Mouse (Mus musculus) activated CD4-positive, CD25-positive, alpha-beta regulatory T cell, adult 4 months (primary cell): ENCODE data around the gene Vmn1r44. TPM values are rescaled to one million over a fixed set of nuclear protein-coding genes. Genes with fewer than 3 reads are reported as not detected.
"Not testable (repeated sequence)": the region's sequence is repeated elsewhere in the genome, so short reads cannot be mapped to it uniquely, and the experiment has no call there.

Experiments
- ATAC-seq: one replicate; pipeline ENCODE4 v1.8.0; 2017
- polyA plus RNA-seq, 2 experiments: library from polyadenylated mRNA; unstranded; fragments of 100-300 nt; shearing (Covaris generic); gene quantifications; one replicate each; pipeline ENCODE4 v1.2.1; 2017

The Vmn1r44 gene
- not detected for polyA plus RNA-seq

GRCm38 (mm10) chr6:89883360-89883759 is at the start of gene Vmn1r44:
Gene Vmn1r44, plus strand, starts transcription at chr6:89883660.
- no peak for ATAC-seq

GRCm38 (mm10) chr6:89857552-89857951 is 25.9 kb upstream of the Vmn1r44 start:
- ATAC-seq: no peak

- ATAC-seq: no peak
These were observed 23.6 kb upstream of the Vmn1r44 start for GRCm38 (mm10) chr6:89859839-89860238.

GRCm38 (mm10) chr6:89863792-89864191 is 19.7 kb upstream of the Vmn1r44 start:
- ATAC-seq: no peak

DNA sequence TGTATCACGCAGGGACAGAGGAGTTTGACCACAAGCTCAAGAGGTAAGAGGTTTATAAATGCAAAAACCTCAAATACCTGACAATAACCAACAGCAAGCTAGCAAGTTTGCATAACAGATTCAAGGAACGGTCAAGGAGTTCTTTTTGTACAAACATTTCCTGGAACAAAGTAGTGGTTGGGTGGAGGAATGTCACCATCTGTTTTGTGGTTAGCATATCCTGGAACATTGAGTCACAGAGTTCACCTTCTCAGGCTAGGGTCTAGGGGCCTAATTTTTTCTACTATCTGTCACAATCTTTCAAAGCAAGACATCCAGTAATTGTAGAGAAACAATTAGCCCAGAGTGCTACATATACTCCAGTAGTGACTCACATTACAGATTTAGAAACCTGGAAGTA is 16.2 kb upstream of the Vmn1r44 start:
- no peak for ATAC-seq

GRCm38 (mm10) chr6:89867976-89868375 is 15.5 kb upstream of the Vmn1r44 start:
- no peak for ATAC-seq

- not testable (repeated sequence) for ATAC-seq
These were observed 7.1 kb upstream of the Vmn1r44 start, which contains the start of the genes Vmn1r42 and Vmn1r43 for GRCm38 (mm10) chr6:89876313-89876712. Gene Vmn1r42, minus strand, starts transcription at chr6:89876413. Gene Vmn1r43, minus strand, starts transcription at chr6:89876413.

- no peak for ATAC-seq
These were observed 6.5 kb upstream of the Vmn1r44 start for GRCm38 (mm10) chr6:89876963-89877362.

DNA sequence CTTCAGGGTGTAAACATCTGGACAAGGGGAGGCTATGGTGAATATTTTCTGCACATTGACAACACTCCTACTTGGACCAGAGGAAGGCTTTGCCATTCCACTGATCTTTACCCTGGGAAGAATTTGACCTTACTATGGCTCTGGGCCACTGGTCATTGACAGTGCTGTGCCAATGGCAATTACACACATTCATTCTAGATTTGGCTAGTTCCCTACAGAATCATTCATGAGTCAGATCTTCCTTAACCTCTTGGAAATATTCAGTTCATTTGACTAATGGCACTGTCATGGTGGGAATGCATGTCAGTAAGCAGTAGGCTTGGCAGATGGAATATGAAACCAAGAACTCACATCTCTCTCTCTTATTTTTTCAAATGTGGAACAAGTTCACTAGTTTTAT is 2.6 kb upstream of the Vmn1r44 start:
- no peak for ATAC-seq

- no peak for ATAC-seq
These were observed 352 bp downstream of the Vmn1r44 start for GRCm38 (mm10) chr6:89883812-89884211.

- ATAC-seq: not testable (repeated sequence)
These were observed 57.0 kb downstream of the Vmn1r44 start, which contains the start of gene Vmn1r45 for GRCm38 (mm10) chr6:89940498-89940897. Gene Vmn1r45, minus strand, starts transcription at chr6:89940598.

- no peak for ATAC-seq
These were observed 57.5 kb downstream of the Vmn1r44 start for GRCm38 (mm10) chr6:89940926-89941325.

Other genes starting within 250 kb of the Vmn1r44 start
- gene Txnrd3, start 239.7 kb upstream of the Vmn1r44 start, polyA plus RNA-seq: under 1 TPM; 0.17 to 0.97 TPM
- gene Vmn1r40, start 176.1 kb upstream of the Vmn1r44 start, polyA plus RNA-seq: not detected
- not detected for gene Vmn1r41, start 142.9 kb upstream of the Vmn1r44 start, polyA plus RNA-seq
- gene Vmn1r42, start 7.2 kb upstream of the Vmn1r44 start, polyA plus RNA-seq: not detected
- gene Vmn1r43, start 7.2 kb upstream of the Vmn1r44 start, polyA plus RNA-seq: not detected
- not detected for gene Vmn1r45, start 56.9 kb downstream of the Vmn1r44 start, polyA plus RNA-seq
- under 1 TPM in 1 of 2 experiments, not detected in 1; 0.12 TPM for gene Vmn1r46, start 85.7 kb downstream of the Vmn1r44 start, polyA plus RNA-seq
- not detected for gene Vmn1r47, start 132.5 kb downstream of the Vmn1r44 start, polyA plus RNA-seq
- not detected for gene Vmn1r48, start 153.2 kb downstream of the Vmn1r44 start, polyA plus RNA-seq
- gene Vmn1r49, start 194.8 kb downstream of the Vmn1r44 start, polyA plus RNA-seq: not detected
- not detected for gene Vmn1r50, start 217.8 kb downstream of the Vmn1r44 start, polyA plus RNA-seq
- gene Vmn1r51, start 238.9 kb downstream of the Vmn1r44 start, polyA plus RNA-seq: not detected